Mouse (Mus musculus): ENCODE results near the gene Spcs3. TPM values are rescaled to one million over a fixed set of nuclear protein-coding genes. Genes with fewer than 3 reads are reported as not detected.

Spcs3 gene
- 67.3 TPM for polyA plus RNA-seq (2014; fragmentation: Illumina TruSeq; extraction: RNeasy Lipid Tissue Mini Kit (QIAGEN cat#74804); ENCODE audit: low read depth, low replicate concordance)

DNA sequence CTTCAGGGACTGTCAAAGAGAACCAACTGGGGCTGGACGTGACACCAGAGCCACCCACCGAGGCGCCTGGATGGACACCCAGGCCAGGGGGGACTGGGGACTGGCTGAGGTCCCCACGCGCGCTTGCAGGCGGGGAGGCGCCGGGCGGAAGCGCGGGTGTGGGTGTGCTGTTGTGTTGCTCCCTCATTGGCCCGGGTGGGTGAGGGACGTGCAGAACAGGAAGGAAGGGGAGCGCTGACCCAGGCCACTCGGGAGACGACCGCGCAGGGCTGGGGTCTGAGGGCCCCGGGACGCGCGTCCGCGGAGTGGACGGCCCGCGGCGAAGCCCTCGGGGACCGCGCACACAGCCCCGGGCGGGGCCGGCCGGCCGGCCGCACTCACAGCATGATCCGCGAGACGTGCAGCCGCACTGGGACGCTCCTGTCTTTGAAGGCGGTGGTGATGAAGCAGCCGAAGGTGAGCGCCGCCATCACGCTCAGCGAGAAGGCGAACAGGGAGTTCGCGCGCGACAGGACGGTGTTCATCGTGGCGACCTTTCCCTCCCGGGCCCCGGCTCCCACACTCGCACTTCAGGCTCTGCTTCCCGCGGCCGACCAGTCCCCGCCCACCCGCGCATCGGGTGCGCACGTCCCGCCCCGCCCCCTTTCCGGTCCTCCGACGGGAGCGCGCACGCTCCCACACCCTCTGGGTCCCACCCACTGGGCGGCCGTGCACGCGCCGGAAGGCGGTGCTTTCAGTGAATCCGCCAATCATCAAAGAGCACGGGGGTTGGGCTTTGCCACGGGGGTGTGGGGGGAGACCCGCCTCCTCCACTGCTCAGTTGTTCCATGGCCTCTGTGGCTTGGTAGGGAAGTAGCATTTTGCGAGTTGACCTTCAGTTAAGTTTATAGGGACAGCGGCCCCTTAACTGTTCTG is at the start of gene Spcs3, which contains the start of gene Asb5:
Gene Spcs3, minus strand, starts transcription at position 617 of the 915 bp plus-strand sequence.
Gene Asb5, plus strand, starts transcription at position 199 of the 915 bp plus-strand sequence.

Other genes starting within 250 kb of the Spcs3 start
- gene Asb5, start 418 bp downstream of the Spcs3 start, polyA plus RNA-seq (2014; fragmentation: Illumina TruSeq; extraction: RNeasy Lipid Tissue Mini Kit (QIAGEN cat#74804); ENCODE audit: low read depth, low replicate concordance), result 1.2 TPM
- 25.1 TPM for gene Spata4, start 70.8 kb upstream of the Spcs3 start, polyA plus RNA-seq (2014; fragmentation: Illumina TruSeq; extraction: RNeasy Lipid Tissue Mini Kit (QIAGEN cat#74804); ENCODE audit: low read depth, low replicate concordance)

All from adipose tissue, adult 10 weeks (tissue).